Mouse (Mus musculus): Measurements from ENCODE around the gene Psen2. TPM values are rescaled to one million over a fixed set of nuclear protein-coding genes. Genes with fewer than 3 reads are reported as not detected.

Gene Psen2
- polyA plus RNA-seq, 1 experiment from 2014 or later, result 5.2 TPM

- ATAC-seq (replicated peaks; ENCODE audit: insufficient number of reproducible peaks, low FRiP score, low TSS enrichment, low read depth) (no peak), DNase-seq (ENCODE audit: low spot score) (peak; percentile 55)
- WGBS, result 29% methylated on average over 2 of the region's 2 CpGs
- Histone ChIP-seq H3K4me2 (ENCODE audit: low read depth, low read length) (no peak overlapping the region), H3K36me3 (replicated peaks; ENCODE audit: control insufficient read depth, insufficient read depth, low read depth, low read length) (no peaks in the 10 kb centered on the region), H3K27ac (replicated peaks; ENCODE audit: low read depth, low read length) (no peak overlapping the region), H3K9ac (replicated peaks; ENCODE audit: low read length) (no peak overlapping the region), H3K9me3 (replicated peaks; ENCODE audit: control insufficient read depth, low read length) (no peaks in the 10 kb centered on the region), H3K27me3 (ENCODE audit: control insufficient read depth, insufficient read depth, low read length) (no peaks in the 10 kb centered on the region), H3K4me1 (ENCODE audit: control insufficient read depth, insufficient read depth, low read length) (no peaks in the 10 kb centered on the region), H3K4me3 (ENCODE audit: low read depth, low read length) (no peak overlapping the region)
These were observed 32.7 kb downstream of the Psen2 start for GRCm38 (mm10) chr1:180230580-180230979.

GRCm38 (mm10) chr1:180229906-180230305 lies 33.3 kb downstream of the Psen2 start:
- Histone ChIP-seq H3K27me3 (ENCODE audit: control insufficient read depth, insufficient read depth, low read length) (no peaks in the 10 kb centered on the region), H3K36me3 (replicated peaks; ENCODE audit: control insufficient read depth, insufficient read depth, low read depth, low read length) (no peaks in the 10 kb centered on the region), H3K9me3 (replicated peaks; ENCODE audit: control insufficient read depth, low read length) (no peaks in the 10 kb centered on the region), H3K4me2 (ENCODE audit: low read depth, low read length) (no peak overlapping the region), H3K9ac (replicated peaks; ENCODE audit: low read length) (no peak overlapping the region), H3K4me3 (ENCODE audit: low read depth, low read length) (no peak overlapping the region), H3K4me1 (ENCODE audit: control insufficient read depth, insufficient read depth, low read length) (no peaks in the 10 kb centered on the region), H3K27ac (replicated peaks; ENCODE audit: low read depth, low read length) (no peak overlapping the region)
- ATAC-seq (replicated peaks; ENCODE audit: insufficient number of reproducible peaks, low FRiP score, low TSS enrichment, low read depth), result no peak
- 84% methylated on average over 7 of the region's 7 CpGs for WGBS
- DNase-seq (ENCODE audit: low spot score), result no peak

- Histone ChIP-seq H3K9ac (replicated peaks; ENCODE audit: low read length) (no peak overlapping the region), H3K4me2 (ENCODE audit: low read depth, low read length) (no peak overlapping the region), H3K27me3 (ENCODE audit: control insufficient read depth, insufficient read depth, low read length) (no peaks in the 10 kb centered on the region), H3K4me1 (ENCODE audit: control insufficient read depth, insufficient read depth, low read length) (no peaks in the 10 kb centered on the region), H3K4me3 (ENCODE audit: low read depth, low read length) (no peak overlapping the region), H3K27ac (replicated peaks; ENCODE audit: low read depth, low read length) (no peak overlapping the region), H3K36me3 (replicated peaks; ENCODE audit: control insufficient read depth, insufficient read depth, low read depth, low read length) (no peaks in the 10 kb centered on the region), H3K9me3 (replicated peaks; ENCODE audit: control insufficient read depth, low read length) (no peaks in the 10 kb centered on the region)
- ATAC-seq (replicated peaks; ENCODE audit: insufficient number of reproducible peaks, low FRiP score, low TSS enrichment, low read depth) (no peak), DNase-seq (ENCODE audit: low spot score) (no peak)
- WGBS, result 89% methylated on average over 12 of the region's 12 CpGs
These were observed 34.4 kb downstream of the Psen2 start for GRCm38 (mm10) chr1:180228854-180229253.

GRCm38 (mm10) chr1:180226766-180227165 lies 36.5 kb downstream of the Psen2 start:
- H3K4me3 ChIP-seq (ENCODE audit: low read depth, low read length), result no peak overlapping the region
- DNase-seq (ENCODE audit: low spot score) (no peak), ATAC-seq (replicated peaks; ENCODE audit: insufficient number of reproducible peaks, low FRiP score, low TSS enrichment, low read depth) (no peak)
- no peak overlapping the region for H3K9ac ChIP-seq (replicated peaks; ENCODE audit: low read length)
- no peak overlapping the region for H3K27ac ChIP-seq (replicated peaks; ENCODE audit: low read depth, low read length)
- no peaks in the 10 kb centered on the region for H3K4me1 ChIP-seq (ENCODE audit: control insufficient read depth, insufficient read depth, low read length)
- 79% methylated on average over 3 of the region's 3 CpGs for WGBS
- H3K9me3 ChIP-seq (replicated peaks; ENCODE audit: control insufficient read depth, low read length), result no peaks in the 10 kb centered on the region
- H3K27me3 ChIP-seq (ENCODE audit: control insufficient read depth, insufficient read depth, low read length), result no peaks in the 10 kb centered on the region
- no peaks in the 10 kb centered on the region for H3K36me3 ChIP-seq (replicated peaks; ENCODE audit: control insufficient read depth, insufficient read depth, low read depth, low read length)
- no peak overlapping the region for H3K4me2 ChIP-seq (ENCODE audit: low read depth, low read length)

- Histone ChIP-seq H3K4me2 (ENCODE audit: low read depth, low read length) (peak overlapping the region; percentile 65), H3K4me1 (ENCODE audit: control insufficient read depth, insufficient read depth, low read length) (no peaks in the 10 kb centered on the region), H3K36me3 (replicated peaks; ENCODE audit: control insufficient read depth, insufficient read depth, low read depth, low read length) (no peaks in the 10 kb centered on the region), H3K9ac (replicated peaks; ENCODE audit: low read length) (peak overlapping the region; percentile 26), H3K9me3 (replicated peaks; ENCODE audit: control insufficient read depth, low read length) (no peaks in the 10 kb centered on the region), H3K4me3 (ENCODE audit: low read depth, low read length) (peak overlapping the region; percentile 37), H3K27me3 (ENCODE audit: control insufficient read depth, insufficient read depth, low read length) (no peaks in the 10 kb centered on the region), H3K27ac (replicated peaks; ENCODE audit: low read depth, low read length) (no peak overlapping the region)
- 7% methylated on average over 12 of the region's 12 CpGs for WGBS
- ATAC-seq (replicated peaks; ENCODE audit: insufficient number of reproducible peaks, low FRiP score, low TSS enrichment, low read depth) (peak; percentile 58; the same call in 1 of the 2 replicates), DNase-seq (ENCODE audit: low spot score) (peak; percentile 58)
These were observed 37.0 kb downstream of the Psen2 start for GRCm38 (mm10) chr1:180226221-180226713.

- ATAC-seq (replicated peaks; ENCODE audit: insufficient number of reproducible peaks, low FRiP score, low TSS enrichment, low read depth) (peak; percentile 69; the same call in 1 of the 2 replicates), DNase-seq (ENCODE audit: low spot score) (peak; percentile 81)
- Histone ChIP-seq H3K9me3 (replicated peaks; ENCODE audit: control insufficient read depth, low read length) (no peaks in the 10 kb centered on the region), H3K4me3 (ENCODE audit: low read depth, low read length) (peak overlapping the region; percentile 37), H3K27ac (replicated peaks; ENCODE audit: low read depth, low read length) (no peak overlapping the region), H3K4me2 (ENCODE audit: low read depth, low read length) (peak overlapping the region; percentile 65), H3K27me3 (ENCODE audit: control insufficient read depth, insufficient read depth, low read length) (no peaks in the 10 kb centered on the region), H3K9ac (replicated peaks; ENCODE audit: low read length) (peak overlapping the region; percentile 26), H3K36me3 (replicated peaks; ENCODE audit: control insufficient read depth, insufficient read depth, low read depth, low read length) (no peaks in the 10 kb centered on the region), H3K4me1 (ENCODE audit: control insufficient read depth, insufficient read depth, low read length) (no peaks in the 10 kb centered on the region)
- WGBS, result 14% methylated on average over 21 of the region's 21 CpGs
These were observed 37.6 kb downstream of the Psen2 start for GRCm38 (mm10) chr1:180225500-180226220.

GRCm38 (mm10) chr1:180222007-180222406 lies 41.2 kb downstream of the Psen2 start:
- H3K27me3 ChIP-seq (ENCODE audit: control insufficient read depth, insufficient read depth, low read length), result no peaks in the 10 kb centered on the region
- H3K4me2 ChIP-seq (ENCODE audit: low read depth, low read length), result no peak overlapping the region
- ATAC-seq (replicated peaks; ENCODE audit: insufficient number of reproducible peaks, low FRiP score, low TSS enrichment, low read depth) (no peak), DNase-seq (ENCODE audit: low spot score) (no peak)
- no peaks in the 10 kb centered on the region for H3K9me3 ChIP-seq (replicated peaks; ENCODE audit: control insufficient read depth, low read length)
- H3K4me3 ChIP-seq (ENCODE audit: low read depth, low read length), result no peak overlapping the region
- H3K4me1 ChIP-seq (ENCODE audit: control insufficient read depth, insufficient read depth, low read length), result no peaks in the 10 kb centered on the region
- no peak overlapping the region for H3K27ac ChIP-seq (replicated peaks; ENCODE audit: low read depth, low read length)
- no peak overlapping the region for H3K9ac ChIP-seq (replicated peaks; ENCODE audit: low read length)
- H3K36me3 ChIP-seq (replicated peaks; ENCODE audit: control insufficient read depth, insufficient read depth, low read depth, low read length), result no peaks in the 10 kb centered on the region
- 93% methylated on average over 1 of the region's 1 CpGs for WGBS

GRCm38 (mm10) chr1:180220791-180221542 lies 42.3 kb downstream of the Psen2 start:
- H3K9me3 ChIP-seq (replicated peaks; ENCODE audit: control insufficient read depth, low read length), result no peaks in the 10 kb centered on the region
- H3K4me2 ChIP-seq (ENCODE audit: low read depth, low read length), result no peak overlapping the region
- no peaks in the 10 kb centered on the region for H3K36me3 ChIP-seq (replicated peaks; ENCODE audit: control insufficient read depth, insufficient read depth, low read depth, low read length)
- H3K4me3 ChIP-seq (ENCODE audit: low read depth, low read length), result no peak overlapping the region
- ATAC-seq (replicated peaks; ENCODE audit: insufficient number of reproducible peaks, low FRiP score, low TSS enrichment, low read depth), result no peak
- H3K27me3 ChIP-seq (ENCODE audit: control insufficient read depth, insufficient read depth, low read length), result no peaks in the 10 kb centered on the region
- no peak overlapping the region for H3K27ac ChIP-seq (replicated peaks; ENCODE audit: low read depth, low read length)
- WGBS, result 87% methylated on average over 19 of the region's 19 CpGs
- DNase-seq (ENCODE audit: low spot score), result no peak
- no peaks in the 10 kb centered on the region for H3K4me1 ChIP-seq (ENCODE audit: control insufficient read depth, insufficient read depth, low read length)
- no peak overlapping the region for H3K9ac ChIP-seq (replicated peaks; ENCODE audit: low read length)

All from embryonic facial prominence, embryonic 11.5 days (tissue).